Mouse (Mus musculus): ENCODE measurements around the gene Prss35. TPM values are rescaled to one million over a fixed set of nuclear protein-coding genes. Genes with fewer than 3 reads are reported as not detected.

Gene Prss35
- total RNA-seq, 2 experiments from 2014 or later, result 1.1 to 2.7 TPM

DNA sequence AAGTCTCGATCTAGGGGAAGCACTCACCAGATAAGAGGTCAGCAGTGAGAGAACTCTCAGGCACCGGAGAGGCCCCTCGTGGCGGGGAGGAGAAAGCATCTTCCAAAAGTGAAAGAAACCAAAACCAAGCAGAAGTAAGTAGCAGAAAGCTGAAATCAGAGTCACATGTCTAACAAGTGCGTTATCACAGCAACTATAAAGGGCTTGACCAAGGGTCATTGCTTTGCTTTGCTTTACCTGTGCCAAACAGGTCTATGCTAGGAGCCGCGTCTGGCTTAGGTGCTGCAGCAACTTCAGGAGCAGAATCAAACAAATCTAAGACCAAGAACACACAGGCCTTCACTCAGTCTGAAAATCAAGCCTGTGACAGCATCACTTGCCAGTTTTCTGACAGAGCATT is 48.5 kb downstream of the Prss35 start:
- intact Hi-C loops (cut with DNase I; ENCODE audit: low total_unique reads), result loop anchor here (10.0 kb wide), 1 partner anchor 197 kb away; no protein-coding TSS in a partner anchor
- no peak for DNase-seq

DNA sequence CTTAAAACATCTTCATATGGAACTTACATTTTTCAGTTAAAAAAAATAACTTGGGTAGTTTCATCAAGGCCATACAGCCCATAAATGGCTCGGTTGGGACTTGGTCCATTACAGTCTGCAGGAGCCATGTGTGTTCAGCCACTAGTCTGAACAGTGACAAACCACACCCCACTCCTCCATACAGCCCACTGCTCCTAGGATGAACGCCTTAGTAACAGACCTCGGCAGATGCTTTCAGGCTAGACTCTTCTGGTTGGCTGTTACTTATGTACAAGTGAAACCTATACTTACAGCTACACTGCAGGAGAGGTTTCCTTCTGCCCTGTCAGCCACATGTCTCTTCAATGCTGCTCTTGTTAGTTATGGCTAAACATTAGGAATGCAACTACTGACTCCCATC is 51.8 kb downstream of the Prss35 start:
- intact Hi-C loops (cut with DNase I; ENCODE audit: low total_unique reads), result loop anchor here (10.0 kb wide), 1 partner anchor 200 kb away; no protein-coding TSS in a partner anchor
- DNase-seq, result no peak

DNA sequence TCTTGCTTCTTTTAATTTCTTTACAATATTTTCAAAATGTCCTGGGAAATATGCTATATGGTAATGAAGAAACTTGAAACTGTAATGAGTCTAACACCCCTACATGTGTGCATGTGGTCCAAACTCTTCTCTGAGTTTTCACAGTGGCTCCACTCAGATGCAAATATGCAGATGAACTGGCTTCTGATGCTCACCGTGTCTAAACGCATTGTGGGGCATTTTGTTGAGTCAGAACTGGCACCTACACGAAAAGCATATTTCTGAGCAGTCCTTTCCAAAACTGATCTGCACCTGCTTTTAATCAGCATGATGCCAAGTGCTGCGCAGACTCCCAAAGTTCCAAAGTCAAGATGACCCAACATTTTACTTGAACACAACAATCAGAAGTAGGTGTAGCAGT is 54.1 kb downstream of the Prss35 start:
- intact Hi-C loops (cut with DNase I; ENCODE audit: low total_unique reads), result loop anchor here (10.0 kb wide), 1 partner anchor 203 kb away; no protein-coding TSS in a partner anchor
- DNase-seq, result no peak

GRCm38 (mm10) chr9:86798129-86798528 is 54.7 kb downstream of the Prss35 start:
- DNase-seq, result no peak
- intact Hi-C loops (cut with DNase I; ENCODE audit: low total_unique reads), result loop anchor here (10.0 kb wide), 1 partner anchor 203 kb away; no protein-coding TSS in a partner anchor

DNA sequence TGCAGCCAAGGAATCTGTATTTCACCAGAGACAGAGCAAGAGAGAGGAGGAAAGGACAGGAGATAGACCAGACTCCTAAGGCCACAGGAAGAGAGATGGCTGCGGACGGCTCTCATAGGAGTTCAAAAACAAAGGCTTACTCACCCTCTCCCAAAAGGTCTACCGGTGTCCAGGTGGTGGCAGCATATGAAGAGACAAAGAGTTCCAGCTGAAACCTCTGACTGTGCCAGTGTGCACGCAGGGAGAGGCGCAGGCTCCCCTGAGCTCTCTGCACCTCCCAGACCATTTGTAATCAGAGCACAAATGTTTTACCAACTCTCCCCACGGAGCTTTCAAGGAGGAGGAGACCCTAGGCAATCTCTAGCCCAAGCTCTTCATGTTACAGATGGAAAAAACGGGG is 55.2 kb downstream of the Prss35 start:
- intact Hi-C loops (cut with DNase I; ENCODE audit: low total_unique reads), result loop anchor here (10.0 kb wide), 1 partner anchor 204 kb away; no protein-coding TSS in a partner anchor
- DNase-seq, result no peak

- no peak for DNase-seq
- intact Hi-C loops (cut with DNase I; ENCODE audit: low total_unique reads), result loop anchor here (10.0 kb wide), 1 partner anchor 204 kb away; no protein-coding TSS in a partner anchor
These were observed 55.6 kb downstream of the Prss35 start for GRCm38 (mm10) chr9:86799099-86799498.

DNA sequence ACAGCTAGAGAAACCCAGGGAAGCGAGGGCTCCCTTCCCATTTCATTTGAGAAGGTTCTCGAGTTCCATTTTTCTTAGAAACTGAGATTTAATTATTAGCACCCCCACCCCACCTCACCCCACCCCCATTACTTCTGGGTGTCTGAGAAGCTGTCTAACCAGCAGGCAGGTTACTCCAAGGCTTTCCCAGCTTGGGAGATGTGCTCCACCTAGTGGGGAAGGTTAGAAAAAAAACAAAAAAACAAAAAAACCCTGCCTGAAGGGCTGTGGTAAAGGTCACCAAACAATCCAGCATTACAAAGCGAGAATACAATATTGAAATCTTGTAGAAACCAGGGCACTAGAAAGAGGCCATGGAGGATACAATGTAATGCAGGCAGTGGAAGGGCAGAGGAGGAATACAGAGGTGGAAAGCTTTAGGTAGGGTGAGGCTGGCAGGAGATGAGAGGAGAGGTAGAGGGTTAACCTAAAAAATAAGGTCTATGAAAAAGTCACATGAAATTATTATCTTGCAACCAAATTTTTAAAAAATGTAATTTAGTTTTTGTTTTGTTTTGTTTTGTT is 57.2 kb downstream of the Prss35 start:
- DNase-seq, result no peak
- intact Hi-C loops (cut with DNase I; ENCODE audit: low total_unique reads), result no loop called here

Other genes starting within 250 kb of the Prss35 start
- 1 to 10 TPM; 5.7 to 6.4 TPM for gene Pgm3, start 171.8 kb upstream of the Prss35 start, total RNA-seq (2021)
- under 1 TPM; 0.55 to 0.59 TPM for gene Rwdd2a, start 171.7 kb upstream of the Prss35 start, total RNA-seq (2021)
- gene Me1, start 47.7 kb upstream of the Prss35 start, total RNA-seq (2021), result 10 to 100 TPM; 44.0 to 53.4 TPM
- under 1 TPM; 0.18 to 0.51 TPM for gene Snap91, start 137.0 kb downstream of the Prss35 start, total RNA-seq (2021)

Data from gastrocnemius, postnatal 14 days (tissue).